Mouse (Mus musculus) regulatory T cell (primary cell): ENCODE measurements at regions not wholly inside any gene's neighbourhood (a gene's known extent, or its start where the extent isn't known, plus 50 kb on each side); places are given as distances from the start of the nearest gene placed in this dataset.

ENCODE experiments used
- in situ Hi-C: fragments of 300-600 bp; cut with MboI, MseI; formaldehyde crosslinking; loops from one replicate; pipeline ENCODE4 v1.15.1; 2025; ENCODE audit warnings: high pct_unique_total_duplicates

GRCm38 (mm10) chr4:125350056-125350455, 140.4 kb upstream of the Grik3 start:
- in situ Hi-C loops: no loop called here

GRCm38 (mm10) chr4:125339056-125339455, 151.4 kb upstream of the Grik3 start:
- in situ Hi-C loops: no loop called here

- in situ Hi-C loops: no loop called here
These were observed 161.7 kb upstream of the Grik3 start for GRCm38 (mm10) chr4:125328806-125329205.

GRCm38 (mm10) chr4:125324495-125324894, 166.0 kb upstream of the Grik3 start:
- in situ Hi-C loops: no loop called here

- in situ Hi-C loops: no loop called here
These were observed 171.2 kb upstream of the Grik3 start for GRCm38 (mm10) chr4:125319343-125319742.

- in situ Hi-C loops: no loop called here
These were observed 172.2 kb upstream of the Grik3 start for GRCm38 (mm10) chr4:125318293-125318692.

- in situ Hi-C loops: no loop called here
These were observed 173.6 kb upstream of the Grik3 start for GRCm38 (mm10) chr4:125316876-125317275.

GRCm38 (mm10) chr4:125315818-125316217, 174.7 kb upstream of the Grik3 start:
- in situ Hi-C loops: no loop called here

GRCm38 (mm10) chr4:125313892-125314291, 176.6 kb upstream of the Grik3 start:
- in situ Hi-C loops: no loop called here

- in situ Hi-C loops: no loop called here
These were observed 177.2 kb upstream of the Grik3 start for GRCm38 (mm10) chr4:125313252-125313651.

GRCm38 (mm10) chr4:125308171-125308570, 180.5 kb upstream of the Zc3h12a start:
- in situ Hi-C loops: no loop called here

GRCm38 (mm10) chr4:125305766-125306165, 178.1 kb upstream of the Zc3h12a start:
- in situ Hi-C loops: no loop called here

GRCm38 (mm10) chr4:125302660-125303059, 175.0 kb upstream of the Zc3h12a start:
- in situ Hi-C loops: no loop called here

- in situ Hi-C loops: no loop called here
These were observed 173.1 kb upstream of the Zc3h12a start for GRCm38 (mm10) chr4:125300503-125301457.

GRCm38 (mm10) chr4:125290761-125291160, 163.1 kb upstream of the Zc3h12a start:
- in situ Hi-C loops: no loop called here

- in situ Hi-C loops: no loop called here
These were observed 162.1 kb upstream of the Zc3h12a start for GRCm38 (mm10) chr4:125289709-125290108.

GRCm38 (mm10) chr4:125289031-125289449, 161.4 kb upstream of the Zc3h12a start:
- in situ Hi-C loops: no loop called here

GRCm38 (mm10) chr4:125282974-125283319, 155.3 kb upstream of the Zc3h12a start:
- in situ Hi-C loops: no loop called here

GRCm38 (mm10) chr4:125282154-125282973, 154.7 kb upstream of the Zc3h12a start:
- in situ Hi-C loops: no loop called here

GRCm38 (mm10) chr4:125279165-125279564, 151.5 kb upstream of the Zc3h12a start:
- in situ Hi-C loops: no loop called here

- in situ Hi-C loops: no loop called here
These were observed 149.2 kb upstream of the Zc3h12a start for GRCm38 (mm10) chr4:125276861-125277260.

GRCm38 (mm10) chr4:125275259-125275658, 147.6 kb upstream of the Zc3h12a start:
- in situ Hi-C loops: no loop called here

GRCm38 (mm10) chr4:125270951-125271350, 143.3 kb upstream of the Zc3h12a start:
- in situ Hi-C loops: no loop called here
